Mouse (Mus musculus) C2C12 (cell line): ENCODE data around the gene Ica1. TPM values are rescaled to one million over a fixed set of nuclear protein-coding genes. Genes with fewer than 3 reads are reported as not detected.

Experiments
- H3K27me3 ChIP-seq: one replicate; pipeline ENCODE4 v1.6.1; 2011; ENCODE audit not compliant: control insufficient read depth, insufficient read depth, insufficient read length
- H3K36me3 ChIP-seq: one replicate; pipeline ENCODE4 v1.6.1; 2011; ENCODE audit not compliant: control insufficient read depth, insufficient read depth
- H3K4me3 ChIP-seq: one replicate; pipeline ENCODE4 v1.5.1; 2011; ENCODE audit warnings: mild to moderate bottlenecking, control low read depth; ENCODE audit not compliant: poor library complexity, insufficient read depth, severe bottlenecking
- H3K79me2 ChIP-seq: one replicate; pipeline ENCODE4 v1.6.1; 2011; ENCODE audit not compliant: control insufficient read depth, insufficient read depth
- H3K79me3 ChIP-seq: one replicate; pipeline ENCODE4 v1.6.1; 2011; ENCODE audit warnings: low read depth, control low read depth
- H3ac ChIP-seq: one replicate; pipeline ENCODE3; 2011; ENCODE audit warnings: low read depth; ENCODE audit not compliant: control insufficient read depth, insufficient read length
- CEBPB ChIP-seq: IDR thresholded peaks from one replicate; pipeline ENCODE4 v1.6.1; 2011; ENCODE audit warnings: low read depth, mild to moderate bottlenecking, control low read depth, moderate library complexity
- CTCF ChIP-seq: IDR thresholded peaks from one replicate; pipeline ENCODE4 v1.5.1; 2011; ENCODE audit not compliant: control insufficient read depth, insufficient read depth, insufficient read length
- FOSL1 ChIP-seq: IDR thresholded peaks from one replicate; pipeline ENCODE4 v1.8.0; 2011; ENCODE audit warnings: mild to moderate bottlenecking, low read length; ENCODE audit not compliant: poor library complexity, insufficient read depth, severe bottlenecking
- MAX ChIP-seq: IDR thresholded peaks from one replicate; pipeline ENCODE4 v1.6.1; 2011; ENCODE audit warnings: mild to moderate bottlenecking, control low read depth
- MYOD1 ChIP-seq: IDR thresholded peaks from one replicate; pipeline ENCODE4 v1.6.1; 2011; ENCODE audit warnings: low read depth; ENCODE audit not compliant: control insufficient read depth, insufficient read length
- MYOG ChIP-seq: IDR thresholded peaks from one replicate; pipeline ENCODE4 v1.6.1; 2011; ENCODE audit not compliant: control insufficient read depth, insufficient read length; ENCODE audit errors: extremely low read depth
- USF1 ChIP-seq: IDR thresholded peaks from one replicate; pipeline ENCODE4 v1.6.1; 2011; ENCODE audit warnings: low read depth, mild to moderate bottlenecking, control low read depth, moderate library complexity
- polyA plus RNA-seq: library from polyadenylated mRNA; unstranded; fragments of >200 nt; fragmentation: generic; extraction: Trizol; gene quantifications from one replicate; pipeline ENCODE4 v1.2.1, GENCODE M21; 2012; ENCODE audit warnings: missing spikeins

Ica1 gene
- polyA plus RNA-seq, 1 experiment = 10.5 TPM

DNA sequence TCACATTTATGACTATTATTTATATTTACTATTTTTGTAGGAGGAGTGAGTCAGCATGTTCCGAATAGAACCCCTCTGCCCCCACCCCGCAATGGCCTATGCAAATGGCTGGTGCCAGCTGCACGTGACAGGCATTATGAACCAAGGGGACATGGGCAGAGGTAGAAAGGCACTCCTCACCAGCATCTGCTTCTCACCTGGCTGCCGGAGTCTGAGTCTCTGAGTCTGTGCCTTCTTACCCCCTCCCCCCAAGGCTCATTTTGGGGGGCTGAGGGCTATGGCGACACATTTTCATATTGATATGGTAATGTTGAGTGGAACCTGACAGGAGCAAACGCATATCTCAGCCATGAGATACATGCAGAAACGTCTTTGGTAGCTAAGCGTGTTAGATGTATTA, 97.4 kb downstream of the Ica1 start:
- Histone ChIP-seq H3ac (no peak overlapping the region), H3K4me3 (no peak overlapping the region), H3K79me2 (no peaks in the 10 kb centered on the region), H3K27me3 (no peaks in the 10 kb centered on the region), H3K79me3 (no peaks in the 10 kb centered on the region), H3K36me3 (no peaks in the 10 kb centered on the region)
- no peak for TF ChIP-seq FOSL1

- H3K36me3 ChIP-seq = no peaks in the 10 kb centered on the region
- H3K79me3 ChIP-seq = no peaks in the 10 kb centered on the region
- H3ac ChIP-seq = no peak overlapping the region
- no peaks in the 10 kb centered on the region for H3K79me2 ChIP-seq
- no peak for TF ChIP-seq CEBPB
- H3K27me3 ChIP-seq = no peaks in the 10 kb centered on the region
- H3K4me3 ChIP-seq = no peak overlapping the region
These were observed 105.3 kb downstream of the Ica1 start for GRCm38 (mm10) chr6:8673013-8673412.

- H3K27me3 ChIP-seq = no peaks in the 10 kb centered on the region
- no peaks in the 10 kb centered on the region for H3K36me3 ChIP-seq
- no peaks in the 10 kb centered on the region for H3K79me2 ChIP-seq
- H3ac ChIP-seq = no peak overlapping the region
- no peaks in the 10 kb centered on the region for H3K79me3 ChIP-seq
- TF ChIP-seq CEBPB = no peak
- no peak for TF ChIP-seq FOSL1
- TF ChIP-seq MYOG = no peak
- TF ChIP-seq USF1 = no peak
- TF ChIP-seq CTCF = no peak
- no peak for TF ChIP-seq MYOD1
- no peak for TF ChIP-seq MAX
- H3K4me3 ChIP-seq = no peak overlapping the region
These were observed 108.9 kb downstream of the Ica1 start for GRCm38 (mm10) chr6:8669343-8669742.

- Histone ChIP-seq H3K79me2 (no peaks in the 10 kb centered on the region), H3K27me3 (no peaks in the 10 kb centered on the region), H3K4me3 (no peak overlapping the region), H3ac (no peak overlapping the region), H3K79me3 (no peaks in the 10 kb centered on the region), H3K36me3 (no peaks in the 10 kb centered on the region)
- TF ChIP-seq CEBPB = no peak
- no peak for TF ChIP-seq MYOD1
- TF ChIP-seq MYOG = no peak
- no peak for TF ChIP-seq CTCF
- no peak for TF ChIP-seq FOSL1
- TF ChIP-seq USF1 = no peak
- TF ChIP-seq MAX = no peak
These were observed 110.1 kb downstream of the Ica1 start for GRCm38 (mm10) chr6:8668013-8668811.

DNA sequence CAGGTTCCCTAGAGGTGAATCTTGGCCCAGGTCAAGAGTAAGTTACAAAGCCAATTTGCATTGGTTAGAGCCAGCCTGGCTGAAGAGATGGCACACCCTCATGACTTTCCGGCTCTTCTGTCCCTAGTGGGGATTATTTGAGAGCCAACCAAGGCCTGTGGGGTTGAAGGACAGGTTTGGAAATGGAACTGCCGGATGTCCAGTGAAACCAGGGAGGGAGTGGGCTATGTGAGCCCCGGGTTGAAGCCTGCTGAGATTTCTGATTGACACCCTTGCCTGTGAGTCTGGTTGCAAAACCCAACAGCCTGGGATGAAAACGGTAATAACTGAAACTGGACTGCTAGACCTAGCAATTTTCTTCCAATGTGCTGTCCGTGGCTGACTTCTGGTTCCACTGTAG, 112.5 kb downstream of the Ica1 start:
- H3ac ChIP-seq = no peak overlapping the region
- no peaks in the 10 kb centered on the region for H3K27me3 ChIP-seq
- H3K79me2 ChIP-seq = no peaks in the 10 kb centered on the region
- no peak overlapping the region for H3K4me3 ChIP-seq
- H3K79me3 ChIP-seq = no peaks in the 10 kb centered on the region
- H3K36me3 ChIP-seq = no peaks in the 10 kb centered on the region
- TF ChIP-seq CEBPB = no peak
- TF ChIP-seq CTCF = no peak
- no peak for TF ChIP-seq USF1
- TF ChIP-seq MYOD1 = no peak
- no peak for TF ChIP-seq MYOG
- TF ChIP-seq FOSL1 = no peak
- no peak for TF ChIP-seq MAX

GRCm38 (mm10) chr6:8664956-8665355, 113.3 kb downstream of the Ica1 start:
- H3ac ChIP-seq = no peak overlapping the region
- H3K36me3 ChIP-seq = no peaks in the 10 kb centered on the region
- H3K4me3 ChIP-seq = no peak overlapping the region
- TF ChIP-seq MYOD1 = no peak
- TF ChIP-seq CEBPB = no peak
- TF ChIP-seq CTCF = no peak
- TF ChIP-seq MYOG = no peak
- H3K79me2 ChIP-seq = no peaks in the 10 kb centered on the region
- no peaks in the 10 kb centered on the region for H3K27me3 ChIP-seq
- no peaks in the 10 kb centered on the region for H3K79me3 ChIP-seq
